Mouse (Mus musculus) cerebellum, adult (tissue): ENCODE data around the gene Hacd1.

Experiments used
- ATAC-seq: cut with Nextera tagmentation; 2 replicates; pipeline ENCODE4 v1.9.2; 2017; ENCODE audit warnings: mild to moderate bottlenecking, moderate library complexity, mixed read lengths; ENCODE audit not compliant: insufficient number of reproducible peaks, low FRiP score, low TSS enrichment

The Hacd1 gene

DNA sequence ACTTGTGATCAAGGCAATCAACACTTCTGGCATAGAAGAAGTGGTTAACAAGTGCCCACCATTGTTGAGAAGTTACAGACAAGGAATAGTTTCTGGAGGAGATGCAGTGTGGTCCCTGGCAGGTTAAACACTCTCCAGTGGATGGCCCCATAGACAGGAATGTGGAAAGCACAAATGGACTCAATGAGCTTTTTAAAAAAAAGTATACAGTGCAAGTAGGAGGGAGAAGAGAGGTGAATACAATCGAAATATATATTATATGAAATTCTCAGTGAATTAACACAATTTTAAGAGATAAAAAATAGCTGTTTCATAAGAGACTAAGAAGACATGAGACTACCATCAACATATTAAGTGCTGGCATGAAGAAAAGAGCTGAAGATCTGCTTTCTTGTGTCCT, 36.7 kb downstream of the Hacd1 start:
- no peak for ATAC-seq

- ATAC-seq: no peak
Measured at GRCm38 (mm10) chr2:14005121-14005520, 50.8 kb downstream of the Hacd1 start.

GRCm38 (mm10) chr2:13960136-13960535, 95.8 kb downstream of the Hacd1 start:
- ATAC-seq: no peak

GRCm38 (mm10) chr2:13956463-13956862, 99.5 kb downstream of the Hacd1 start:
- no peak for ATAC-seq

DNA sequence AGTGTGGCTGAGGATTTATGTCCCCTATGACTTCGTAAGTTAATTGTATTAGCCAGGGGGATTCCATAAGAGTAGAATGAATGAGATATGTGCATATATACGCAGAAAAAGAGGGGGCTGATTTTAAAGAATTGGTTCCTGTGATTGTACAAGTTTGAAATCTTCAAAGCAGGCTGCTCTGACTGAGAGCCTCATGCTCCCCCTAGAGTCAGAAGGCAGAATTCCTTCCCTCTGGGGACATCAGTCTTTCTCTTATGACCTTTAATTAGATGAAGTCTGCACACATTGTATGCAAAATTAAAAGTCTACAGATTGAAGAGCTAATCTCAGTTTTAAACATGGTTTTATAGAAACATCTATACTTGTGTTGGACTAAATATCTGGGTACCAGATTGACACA, 117.8 kb downstream of the Hacd1 start:
- no peak for ATAC-seq

DNA sequence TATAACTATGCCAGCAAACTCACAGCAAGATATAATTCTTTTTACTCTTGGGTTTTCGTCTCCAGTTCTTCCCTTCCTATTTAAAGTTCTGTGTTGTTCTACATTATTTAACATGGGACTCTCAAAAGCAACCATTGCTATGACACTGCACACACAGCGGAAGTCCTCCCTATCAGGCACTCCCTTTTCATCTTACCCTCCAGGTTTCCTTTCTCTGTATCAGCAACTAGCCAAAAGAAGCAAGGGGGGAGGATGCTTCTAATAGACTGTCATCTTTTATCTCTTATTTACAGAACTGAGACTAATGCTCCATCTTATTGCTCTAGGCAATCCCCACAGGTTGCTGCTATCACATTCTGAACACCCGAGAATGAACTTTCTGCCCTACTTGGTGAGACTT, 120.6 kb downstream of the Hacd1 start:
- ATAC-seq: no peak

DNA sequence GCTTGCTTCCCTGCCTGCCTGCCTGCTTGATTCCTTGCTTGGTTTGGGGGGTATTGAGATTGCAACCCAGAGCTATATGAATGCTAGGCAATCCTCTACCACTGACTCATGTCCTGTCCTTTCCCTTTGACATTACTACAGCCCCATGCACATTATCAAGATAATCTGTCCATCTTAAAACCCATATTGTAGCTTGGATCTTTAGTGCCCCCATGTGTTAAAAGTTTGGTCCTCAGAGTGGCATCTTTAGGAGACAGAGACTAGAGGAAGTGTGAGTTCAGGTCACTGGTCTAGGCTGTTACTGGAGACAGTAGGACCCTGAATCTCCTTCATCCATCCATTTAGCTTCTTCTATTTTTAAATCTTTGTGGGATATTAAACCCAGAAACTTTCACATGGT, 123.7 kb downstream of the Hacd1 start:
- ATAC-seq: no peak

DNA sequence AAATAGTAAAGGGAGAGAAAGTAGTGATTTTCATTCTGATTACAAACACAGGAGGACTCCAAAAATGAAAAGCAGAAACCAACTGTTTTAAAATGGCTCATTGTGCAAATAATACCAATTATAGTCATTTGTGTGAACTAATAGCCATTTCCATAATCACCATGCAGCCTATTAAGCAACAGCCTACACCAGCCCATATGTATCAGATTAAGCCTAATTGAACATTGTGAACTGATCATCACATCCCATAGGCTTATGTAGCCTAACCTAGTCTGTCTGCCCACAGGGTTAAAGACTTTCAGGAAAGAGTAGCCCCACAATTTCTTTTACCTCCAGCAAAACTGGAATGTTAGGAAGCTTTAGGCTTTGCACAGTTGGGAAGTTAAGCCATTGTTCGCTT, 125.2 kb downstream of the Hacd1 start:
- no peak for ATAC-seq

GRCm38 (mm10) chr2:13888568-13888967, 167.4 kb downstream of the Hacd1 start:
- ATAC-seq: no peak

- no peak for ATAC-seq
Measured at GRCm38 (mm10) chr2:13857461-13857860, 198.5 kb downstream of the Hacd1 start.

DNA sequence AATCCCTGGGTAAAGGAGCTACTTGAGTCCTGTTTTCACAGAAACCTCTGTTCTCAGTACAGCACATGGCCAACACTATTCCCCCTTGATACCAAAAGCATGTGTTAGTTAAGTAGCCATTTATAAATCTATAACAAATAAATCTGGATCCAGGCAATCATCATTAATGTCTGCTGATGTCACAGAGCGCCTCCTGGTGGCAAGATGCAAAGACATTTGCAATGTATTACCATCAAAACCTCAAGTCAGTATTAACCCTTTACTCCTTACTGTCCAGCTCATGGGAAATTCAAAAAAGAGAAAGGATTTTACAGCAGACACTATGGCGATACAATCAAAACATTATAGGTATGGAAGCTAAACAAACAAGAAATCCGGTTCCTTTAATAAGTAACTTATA, 200.4 kb downstream of the Hacd1 start:
- no peak for ATAC-seq

- no peak for ATAC-seq
Measured at GRCm38 (mm10) chr2:13836310-13836709, 219.6 kb downstream of the Hacd1 start.

DNA sequence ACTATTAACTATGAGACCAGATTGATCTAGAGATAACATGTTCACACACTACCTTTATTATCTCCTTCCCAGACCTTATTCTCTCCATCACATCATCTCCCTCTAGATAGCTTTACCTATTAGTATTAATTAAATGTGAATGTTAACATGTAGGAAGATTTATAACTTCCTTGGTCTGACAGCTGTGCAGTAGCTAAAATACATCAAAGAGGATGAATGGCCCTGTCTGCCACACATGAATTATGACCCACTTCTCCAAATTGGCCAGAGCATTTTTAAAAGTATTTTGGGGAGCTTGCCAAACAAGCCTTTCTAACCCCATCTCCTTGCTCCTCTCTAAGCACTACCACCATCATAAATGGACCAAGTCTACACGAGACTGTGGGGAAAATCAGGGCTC, 220.9 kb downstream of the Hacd1 start:
- no peak for ATAC-seq

GRCm38 (mm10) chr2:13816645-13817044, 239.3 kb downstream of the Hacd1 start:
- ATAC-seq: no peak

DNA sequence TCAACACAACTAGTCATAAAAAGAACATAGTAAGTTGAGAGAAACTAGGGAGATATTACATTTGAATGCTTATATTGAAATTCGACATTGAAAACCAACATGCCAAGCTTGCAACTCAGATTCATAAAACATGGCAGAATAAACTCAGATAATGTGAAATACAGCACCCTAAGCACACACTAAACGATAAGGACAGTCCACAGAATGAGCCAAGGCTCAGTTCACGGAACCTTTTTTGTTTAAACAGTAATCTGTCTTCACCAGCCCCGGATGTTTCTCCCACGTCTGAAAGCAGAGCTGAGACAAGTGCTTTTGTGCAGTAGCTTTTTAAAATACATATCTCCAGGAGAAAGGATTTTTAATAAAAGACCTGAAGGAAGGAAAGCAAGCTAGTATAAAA, 247.3 kb downstream of the Hacd1 start:
- ATAC-seq: no peak

DNA sequence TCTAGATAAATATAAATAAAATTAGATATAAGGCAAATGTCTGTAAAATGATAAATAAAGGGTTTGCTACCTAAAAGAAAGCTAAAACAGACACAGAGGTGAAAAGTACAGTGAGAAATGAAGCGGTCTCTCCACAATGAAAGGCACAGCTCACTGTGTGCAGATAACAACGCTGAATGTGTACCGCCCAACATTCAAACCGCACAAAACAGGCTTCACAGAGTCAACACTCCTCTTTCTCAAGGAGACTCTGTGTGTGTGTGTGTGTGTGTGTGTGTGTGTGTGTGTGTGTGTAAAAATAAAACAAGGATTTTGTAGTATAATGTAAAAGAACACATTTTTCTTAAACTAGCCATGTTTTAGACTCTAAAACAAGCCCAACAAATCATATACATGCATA, 247.9 kb downstream of the Hacd1 start:
- ATAC-seq: no peak

DNA sequence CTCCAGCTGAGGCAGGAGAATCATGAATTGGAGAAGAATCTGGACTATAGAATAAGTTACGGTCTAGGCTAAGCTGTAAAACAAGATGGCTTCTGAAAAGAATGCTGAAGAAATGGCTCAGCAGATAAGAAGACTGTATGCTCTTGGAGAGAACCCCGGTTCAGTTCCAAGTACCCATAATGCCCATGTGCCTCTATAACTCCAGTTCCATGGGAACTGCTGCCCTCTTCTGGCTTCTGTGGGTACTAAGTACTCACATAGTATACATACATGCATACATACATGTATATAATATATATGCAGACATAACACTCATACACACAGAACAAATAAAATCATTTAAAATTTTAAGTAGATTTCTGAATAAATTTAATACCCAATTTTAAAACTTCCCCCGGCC, 249.8 kb downstream of the Hacd1 start:
- ATAC-seq: no peak

- no peak for ATAC-seq
Measured at GRCm38 (mm10) chr2:13800639-13801038, 255.3 kb downstream of the Hacd1 start.
